Mouse (Mus musculus) midbrain, embryonic 11.5 days (tissue): Measurements from ENCODE around the gene Sae1. TPM values are rescaled to one million over a fixed set of nuclear protein-coding genes. Genes with fewer than 3 reads are reported as not detected.
"Not testable (repeated sequence)": the region's sequence is repeated elsewhere in the genome, so short reads cannot be mapped to it uniquely, and the experiment has no call there.

Source experiments
- ATAC-seq: fragments of 200-750 bp; cut with Nextera tagmentation; 2 replicates; pipeline ENCODE4 v1.8.0; 2017; ENCODE audit warnings: moderate TSS enrichment, moderate library complexity; ENCODE audit not compliant: low FRiP score
- DNase-seq: peaks from one replicate; pipeline ENCODE4 v3.0.0; 2015; ENCODE audit warnings: low spot score; ENCODE audit errors: missing footprints
- H3K27ac ChIP-seq: fragments of 300-500 bp; sonication (generic); 2 replicates; pipeline ENCODE4 v1.5.1; 2014; ENCODE audit warnings: low read depth, low read length
- H3K27me3 ChIP-seq: fragments of 300-500 bp; sonication (generic); 2 replicates; pipeline ENCODE4 v1.6.1; 2014; ENCODE audit warnings: mild to moderate bottlenecking, low read length, moderate library complexity, mixed read lengths; ENCODE audit not compliant: control insufficient read depth, insufficient read depth
- H3K36me3 ChIP-seq: fragments of 300-500 bp; sonication (generic); 2 replicates; pipeline ENCODE4 v1.6.1; 2014; ENCODE audit warnings: mild to moderate bottlenecking, low read length, moderate library complexity, mixed read lengths; ENCODE audit not compliant: control insufficient read depth, insufficient read depth
- H3K4me1 ChIP-seq: fragments of 300-500 bp; sonication (generic); 2 replicates; pipeline ENCODE4 v1.6.1; 2014; ENCODE audit warnings: low read length; ENCODE audit not compliant: control insufficient read depth, insufficient read depth
- H3K4me2 ChIP-seq: fragments of 300-500 bp; sonication (generic); 2 replicates; pipeline ENCODE4 v1.6.1; 2014; ENCODE audit warnings: mild to moderate bottlenecking, moderate library complexity
- H3K4me3 ChIP-seq: fragments of 300-500 bp; sonication (generic); 2 replicates; pipeline ENCODE4 v1.5.1; 2014; ENCODE audit warnings: low read depth, low read length
- H3K9ac ChIP-seq: fragments of 300-500 bp; sonication (generic); 2 replicates; pipeline ENCODE4 v1.6.1; 2014; ENCODE audit warnings: low read length
- H3K9me3 ChIP-seq: fragments of 300-500 bp; sonication (generic); 2 replicates; pipeline ENCODE4 v1.6.1; 2016; ENCODE audit warnings: low read length; ENCODE audit not compliant: control insufficient read depth
- WGBS: fragments of 180-500 bp; shearing (Covaris S2); extraction: QIAGEN DNeasy Blood & Tissue Kit; methylation state at CpG from one replicate; pipeline ENCODE4 v1.1.7; 2014; 5-methylcytosine and 5-hydroxymethylcytosine counted together
- polyA plus RNA-seq: library from polyadenylated mRNA; unstranded; fragments of >200 nt; fragmentation: Nextera tagmentation; extraction: Ambion mirVana; gene quantifications from 2 replicates; pipeline ENCODE4 v1.2.1, GENCODE M21; 2014

The Sae1 gene
- polyA plus RNA-seq, 1 experiment from 2014 or later, result 382 TPM

DNA sequence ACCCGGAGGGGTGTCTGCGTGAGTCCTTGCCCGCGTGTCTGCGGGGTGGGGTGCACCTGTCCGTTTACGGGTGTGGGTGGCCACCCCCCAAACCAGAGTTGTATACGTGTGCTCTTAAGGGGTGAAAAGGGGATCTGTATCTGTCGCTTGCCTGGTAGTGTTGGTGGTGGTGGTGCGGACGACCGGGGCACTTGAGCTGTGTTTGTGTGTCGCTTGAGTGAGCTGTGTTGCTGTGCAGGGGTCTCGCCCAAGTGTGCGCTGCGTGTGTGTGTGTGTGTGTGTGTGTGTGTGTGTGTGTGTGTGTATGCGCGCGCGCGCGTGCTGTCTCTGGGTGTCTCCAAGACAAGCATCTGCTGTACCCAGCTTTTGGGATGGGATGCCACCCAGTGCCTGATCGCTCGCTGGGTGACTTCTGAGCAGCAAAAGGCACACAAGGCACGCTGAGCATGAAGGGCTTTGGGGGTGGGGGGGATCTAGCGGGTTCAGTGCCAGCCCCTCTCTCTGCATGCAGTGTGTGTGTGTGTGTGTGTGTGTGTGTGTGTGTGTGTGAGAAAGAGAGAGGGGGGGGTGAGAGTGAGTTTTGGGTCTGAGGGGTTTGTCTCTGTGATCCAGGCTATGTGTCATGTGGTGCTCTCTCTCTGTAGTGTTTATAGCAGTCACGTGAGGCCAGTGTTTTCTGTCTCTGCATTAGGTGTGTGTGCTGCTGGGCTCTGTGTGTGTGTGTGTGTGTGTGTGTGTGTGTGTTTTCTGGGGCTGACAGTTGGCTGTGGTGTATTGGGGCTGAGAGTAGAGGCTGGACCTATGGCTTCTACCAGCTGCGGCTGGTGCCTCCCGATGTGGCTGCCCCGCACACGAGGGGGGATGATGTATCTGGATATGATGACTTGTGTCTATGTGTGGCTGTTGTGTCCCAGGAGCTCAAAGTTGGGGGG lies 76.8 kb downstream of the Sae1 start:
- no peaks in the 10 kb centered on the region for H3K36me3 ChIP-seq
- peaks cover 44% of the 10 kb centered on the region for H3K4me1 ChIP-seq
- peak; percentile 93 for DNase-seq
- peak overlapping the region; percentile 64 for H3K9ac ChIP-seq
- peak overlapping the region; percentile 63 for H3K4me3 ChIP-seq
- peak overlapping the region; percentile 98 for H3K4me2 ChIP-seq
- H3K27ac ChIP-seq, result no peak overlapping the region
- WGBS, result under 1% methylated on average over 31 of the region's 31 CpGs
- ATAC-seq, result no peak
- peaks cover 2% of the 10 kb centered on the region; the same call in 1 of the 2 replicates for H3K27me3 ChIP-seq
- H3K9me3 ChIP-seq, result no peaks in the 10 kb centered on the region

DNA sequence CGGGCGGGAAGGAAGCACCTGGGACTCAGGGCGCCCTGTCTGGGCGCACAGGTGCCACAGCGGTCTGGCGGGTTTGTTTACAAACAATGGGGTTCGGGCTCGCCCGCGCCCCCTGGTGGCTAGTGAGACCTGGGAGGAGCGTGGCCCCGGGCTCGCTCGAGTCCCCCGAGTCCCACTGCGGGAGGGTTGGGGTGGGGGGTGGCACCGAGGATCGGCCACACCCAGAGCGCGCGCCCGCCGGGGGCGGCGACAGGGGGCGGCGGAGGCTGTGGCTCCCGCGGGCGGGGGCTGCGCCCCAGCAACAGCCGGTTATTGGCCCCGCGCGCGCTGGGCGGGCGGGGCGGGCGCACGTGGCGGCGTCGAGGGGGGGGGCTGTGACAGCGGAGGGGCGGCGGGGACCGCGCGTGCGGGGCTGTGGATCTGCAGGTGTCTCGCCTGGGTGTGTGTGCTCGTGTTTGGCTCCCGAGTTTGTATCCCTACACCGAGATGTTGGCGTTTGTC lies 77.5 kb downstream of the Sae1 start:
- no peak overlapping the region for H3K27ac ChIP-seq
- ATAC-seq, result no peak
- WGBS, result under 1% methylated on average over 33 of the region's 56 CpGs

DNA sequence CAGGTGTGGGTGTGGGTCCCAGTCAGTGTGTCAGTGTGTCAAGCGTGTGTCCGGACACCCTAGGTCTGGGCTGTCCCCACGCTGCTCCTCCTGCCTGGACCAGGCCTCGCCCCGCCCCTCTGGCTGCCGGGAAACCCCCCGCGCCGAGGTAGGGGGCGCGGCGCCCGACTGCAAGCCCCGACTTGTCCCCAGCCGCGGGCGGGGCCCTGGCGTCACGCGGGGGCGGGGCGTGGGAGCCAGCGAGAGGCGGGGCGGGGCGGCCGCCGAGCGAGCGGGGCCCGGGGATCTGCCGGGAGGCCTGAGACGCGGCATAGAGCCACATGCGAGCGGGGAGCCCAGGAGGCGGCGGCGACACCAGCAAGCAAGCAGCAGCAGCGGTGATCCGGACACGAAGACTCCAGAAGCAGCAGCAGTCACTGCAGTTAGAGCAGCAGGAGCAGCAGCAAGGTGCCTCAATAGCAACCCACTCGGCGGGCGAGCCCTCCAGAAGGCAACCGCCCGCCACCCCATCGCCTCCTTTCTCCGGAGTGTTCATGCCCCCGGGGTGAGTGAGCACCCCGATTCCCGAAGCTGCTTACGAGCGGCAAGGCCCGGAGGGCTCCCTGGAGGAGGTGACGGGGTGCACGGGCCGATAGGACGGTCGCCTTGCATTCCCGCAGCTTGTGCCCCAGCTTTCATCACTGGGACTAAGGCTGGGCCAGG lies 78.1 kb downstream of the Sae1 start:
- H3K4me3 ChIP-seq, result peak overlapping the region; percentile 63
- peak; percentile 28 for ATAC-seq

More for the DNA sequence above, 77.5 kb downstream of the Sae1 start:
- Histone ChIP-seq H3K4me3 (peak overlapping the region; percentile 63), H3K9me3 (no peaks in the 10 kb centered on the region), H3K4me1 (peaks cover 44% of the 10 kb centered on the region), H3K36me3 (no peaks in the 10 kb centered on the region), H3K9ac (peak overlapping the region; percentile 64), H3K4me2 (peak overlapping the region; percentile 98), H3K27me3 (peaks cover 2% of the 10 kb centered on the region; the same call in 1 of the 2 replicates)
- peak; percentile 97 for DNase-seq

DNA sequence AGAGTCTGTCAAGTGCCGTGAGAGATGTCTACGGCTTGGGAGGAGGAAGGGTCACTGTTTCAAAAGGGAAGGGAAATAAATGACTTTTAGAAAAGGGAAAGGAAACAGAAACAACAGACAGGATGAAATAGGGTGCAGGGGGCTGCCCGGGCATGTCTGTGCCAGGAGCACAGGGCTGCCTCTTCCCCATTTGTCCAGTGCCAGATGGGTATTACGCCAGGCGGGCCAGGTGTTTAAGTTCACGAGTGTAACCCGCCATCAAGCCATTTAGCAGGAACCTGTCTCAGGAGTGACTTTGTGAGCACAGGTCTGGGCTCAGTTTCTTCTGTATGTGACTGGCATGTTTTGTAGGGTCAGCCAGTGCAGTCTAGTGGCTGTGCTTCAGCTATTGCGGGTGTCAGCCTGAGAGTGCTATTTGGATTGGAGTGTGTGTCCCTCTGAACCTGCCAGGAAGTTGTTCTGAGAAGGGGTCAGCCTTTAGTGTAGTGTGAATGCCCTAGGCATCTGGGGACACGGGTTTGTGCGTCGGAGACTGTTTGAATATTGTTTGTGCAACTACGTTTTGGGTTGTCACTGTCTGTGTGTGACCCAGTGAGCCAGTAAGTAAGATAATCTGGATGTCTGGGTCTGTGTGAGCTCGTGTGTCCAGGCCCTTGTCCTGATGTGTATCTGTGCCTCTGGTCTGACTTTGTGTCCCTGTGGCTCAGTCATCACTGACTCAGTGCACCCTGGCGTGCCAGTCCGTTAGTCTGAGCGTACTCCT lies 78.9 kb downstream of the Sae1 start:
- no peak overlapping the region; the same call in 1 of the 2 replicates for H3K27ac ChIP-seq
- no peaks in the 10 kb centered on the region for H3K36me3 ChIP-seq
- DNase-seq, result peak; percentile 91
- no peak for ATAC-seq
- peak overlapping the region; percentile 64; the same call in 1 of the 2 replicates for H3K9ac ChIP-seq
- H3K4me1 ChIP-seq, result peaks cover 42% of the 10 kb centered on the region
- WGBS, result 49% methylated on average over 16 of the region's 16 CpGs
- H3K27me3 ChIP-seq, result peaks cover 2% of the 10 kb centered on the region; the same call in 1 of the 2 replicates
- H3K9me3 ChIP-seq, result no peaks in the 10 kb centered on the region
- H3K4me3 ChIP-seq, result peak overlapping the region; percentile 63
- peak overlapping the region; percentile 98 for H3K4me2 ChIP-seq

More for the DNA sequence above, 78.1 kb downstream of the Sae1 start:
- Histone ChIP-seq H3K9me3 (no peaks in the 10 kb centered on the region), H3K27ac (no peak overlapping the region), H3K27me3 (peaks cover 2% of the 10 kb centered on the region; the same call in 1 of the 2 replicates), H3K4me2 (peak overlapping the region; percentile 98), H3K9ac (peak overlapping the region; percentile 64), H3K36me3 (no peaks in the 10 kb centered on the region), H3K4me1 (peaks cover 43% of the 10 kb centered on the region)
- WGBS, result under 1% methylated on average over 60 of the region's 61 CpGs
- DNase-seq, result peak; percentile 93

DNA sequence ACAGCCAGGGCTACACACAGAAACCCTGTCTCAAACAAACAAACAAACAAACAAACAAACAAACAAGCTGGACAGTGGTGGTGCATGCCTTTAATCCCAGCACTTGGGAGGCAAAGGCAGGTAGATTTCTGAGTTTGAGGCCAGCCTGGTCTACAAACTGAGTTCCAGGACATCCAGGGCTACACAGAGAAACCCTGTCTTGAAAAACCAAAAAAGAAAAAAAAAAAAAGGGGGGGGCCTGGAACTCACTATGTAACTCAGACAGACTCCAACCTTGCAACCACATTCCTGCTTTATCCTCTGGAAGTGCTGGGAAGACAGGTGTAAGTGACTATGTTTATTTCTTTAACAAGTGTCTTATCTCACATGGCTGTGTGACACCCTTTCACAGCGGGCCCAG lies 79.5 kb downstream of the Sae1 start, which contains the start of gene Bbc3:
TSS of gene Bbc3 (plus strand) at position 301 of the 400 bp plus-strand sequence.
- not testable (repeated sequence) for H3K27ac ChIP-seq, ATAC-seq, H3K9me3 ChIP-seq, H3K27me3 ChIP-seq, DNase-seq, H3K36me3 ChIP-seq
- Histone ChIP-seq H3K4me2 (peak within 1 kb of the TSS; percentile 98), H3K4me1 (peaks cover 38% of the 10 kb centered on the region), H3K4me3 (peak within 1 kb of the TSS; percentile 63), H3K9ac (peak within 1 kb of the TSS; percentile 64)
- WGBS, result 68% methylated on average over 1 of the region's 1 CpGs

DNA sequence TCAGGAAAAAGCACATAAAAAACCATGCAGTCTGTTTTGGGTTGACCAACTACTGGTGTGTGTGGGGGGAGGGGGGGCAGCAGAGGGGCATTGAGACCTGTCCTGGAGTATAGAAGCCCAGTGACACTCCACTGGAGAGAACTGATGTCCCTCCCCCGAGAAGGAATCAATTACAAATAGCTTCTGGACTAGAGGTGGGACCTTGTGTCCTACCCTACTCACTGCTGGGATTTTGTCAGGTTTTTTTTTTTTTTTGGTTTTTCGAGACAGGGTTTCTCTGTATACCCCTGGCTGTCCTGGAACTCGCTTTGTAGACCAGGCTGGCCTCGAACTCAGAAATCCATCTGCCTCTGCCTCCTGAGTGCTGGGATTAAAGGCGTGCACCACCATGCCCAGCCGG lies 80.5 kb downstream of the Sae1 start:
- peaks cover 29% of the 10 kb centered on the region for H3K4me1 ChIP-seq
- H3K9me3 ChIP-seq, H3K9ac ChIP-seq, H3K4me2 ChIP-seq, DNase-seq, H3K36me3 ChIP-seq, ATAC-seq, H3K4me3 ChIP-seq, H3K27me3 ChIP-seq, H3K27ac ChIP-seq: not testable (repeated sequence)
- WGBS, result 73% methylated on average over 6 of the region's 6 CpGs

DNA sequence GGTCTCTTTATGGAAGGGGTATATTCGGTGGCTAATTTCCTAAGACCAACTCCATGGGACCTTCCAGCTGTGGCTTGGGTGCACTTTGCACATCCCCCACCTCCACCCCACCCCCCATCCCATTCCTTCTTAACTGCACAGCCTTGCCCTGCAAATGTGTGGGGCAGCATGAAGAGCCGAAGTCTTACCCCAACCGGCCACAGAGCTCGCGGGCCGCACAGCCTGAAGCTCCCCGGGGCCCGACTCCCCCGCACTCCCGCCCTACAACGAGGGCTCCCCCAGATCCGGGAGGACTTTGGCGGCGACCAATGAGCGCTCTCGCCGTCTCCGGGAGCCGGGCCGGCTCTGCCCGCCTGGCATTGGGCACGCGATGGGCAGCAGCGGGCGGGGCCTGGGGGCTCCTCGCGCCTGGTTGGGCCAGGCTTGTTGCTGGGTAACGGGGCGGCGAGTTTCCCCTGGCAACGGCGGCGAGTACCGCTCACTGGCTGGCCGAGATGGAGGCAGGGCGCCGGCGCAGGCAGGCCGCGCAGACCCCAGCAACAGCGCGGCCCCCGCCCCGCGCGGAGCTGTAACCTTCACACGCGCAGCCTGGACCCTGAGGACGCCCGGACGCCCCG lies 88.1 kb downstream of the Sae1 start:
- DNase-seq (peak; percentile 97), ATAC-seq (peak; percentile 90)
- peak overlapping the region; percentile 12; the same call in 1 of the 2 replicates for H3K27ac ChIP-seq
- peak overlapping the region; percentile 84 for H3K4me2 ChIP-seq
- no peaks in the 10 kb centered on the region; the same call in 1 of the 2 replicates for H3K27me3 ChIP-seq
- H3K4me1 ChIP-seq, result peaks cover 23% of the 10 kb centered on the region
- H3K36me3 ChIP-seq, result no peaks in the 10 kb centered on the region
- H3K4me3 ChIP-seq, result peak overlapping the region; percentile 37
- no peaks in the 10 kb centered on the region for H3K9me3 ChIP-seq
- 1% methylated on average over 52 of the region's 52 CpGs for WGBS
- peak overlapping the region; percentile 63 for H3K9ac ChIP-seq

DNA sequence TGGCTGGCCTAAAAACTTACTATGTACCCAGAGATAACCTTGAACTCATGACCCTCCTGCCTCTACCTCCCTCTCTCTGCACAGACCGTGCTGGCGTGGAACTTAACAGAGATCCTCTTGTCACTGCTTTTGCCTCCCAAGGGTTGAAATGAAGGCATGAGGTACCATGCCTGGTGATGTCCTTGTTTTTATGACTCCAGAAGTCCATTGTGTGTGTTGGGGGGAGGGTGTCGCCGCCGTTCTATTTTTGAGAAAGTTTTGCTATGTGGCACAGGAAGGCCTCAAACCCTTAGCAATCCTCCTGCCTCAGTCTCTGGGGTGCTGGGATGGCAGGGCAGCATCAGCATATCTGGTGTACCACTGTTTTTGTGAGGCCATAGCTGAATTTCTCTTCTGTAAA lies 88.7 kb downstream of the Sae1 start:
- Histone ChIP-seq H3K27me3 (no peaks in the 10 kb centered on the region; the same call in 1 of the 2 replicates), H3K9me3 (no peaks in the 10 kb centered on the region), H3K27ac (no peak overlapping the region), H3K36me3 (no peaks in the 10 kb centered on the region), H3K4me1 (peaks cover 23% of the 10 kb centered on the region), H3K9ac (0 out of 2 replicates have a peak overlapping the region, but pooled peaks have one; percentile 63), H3K4me3 (peak overlapping the region; percentile 37; the same call in 1 of the 2 replicates), H3K4me2 (peak overlapping the region; percentile 84)
- ATAC-seq (no peak), DNase-seq (no peak)
- WGBS, result 75% methylated on average over 5 of the region's 5 CpGs
